Mouse (Mus musculus) layer of hippocampus, postnatal 36 days (tissue): ENCODE measurements around the gene Egln3. TPM values are rescaled to one million over a fixed set of nuclear protein-coding genes. Genes with fewer than 3 reads are reported as not detected.

Experiments used
- DNase-seq, 2 experiments: peaks; one replicate each; pipeline ENCODE4 v3.0.0; 2022
- total RNA-seq, 2 experiments: library from RNA; stranded (reverse); gene quantifications; 2 replicates each; pipeline ENCODE4 v1.2.3; 2021

The Egln3 gene
- total RNA-seq, result 1 to 10 TPM; 4.9 to 5.2 TPM

GRCm38 (mm10) chr12:54203656-54204045, at the start of gene Egln3:
Gene Egln3 (minus strand): TSS chr12:54203860.
- DNase-seq, result peak; percentile 65 to 76

DNA sequence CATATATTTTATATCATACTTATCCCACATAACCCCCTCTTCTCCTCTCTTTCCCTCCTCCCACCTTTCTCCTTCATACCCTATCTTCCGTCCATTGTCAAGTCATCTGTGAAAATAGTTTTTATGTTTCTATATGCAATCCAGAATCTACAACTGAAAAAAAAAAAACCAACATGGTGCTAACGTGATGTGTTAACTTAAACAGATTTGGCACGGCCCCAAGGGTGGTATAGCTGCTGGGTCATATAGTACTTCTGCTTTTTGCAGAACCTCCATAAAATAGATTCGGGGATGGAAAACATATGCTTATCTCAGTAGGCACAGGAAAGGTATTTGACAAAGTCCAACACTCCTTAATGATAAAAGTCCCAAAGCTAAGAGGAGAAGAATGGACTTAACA, 49.8 kb upstream of the Egln3 start:
- DNase-seq, result no peak

DNA sequence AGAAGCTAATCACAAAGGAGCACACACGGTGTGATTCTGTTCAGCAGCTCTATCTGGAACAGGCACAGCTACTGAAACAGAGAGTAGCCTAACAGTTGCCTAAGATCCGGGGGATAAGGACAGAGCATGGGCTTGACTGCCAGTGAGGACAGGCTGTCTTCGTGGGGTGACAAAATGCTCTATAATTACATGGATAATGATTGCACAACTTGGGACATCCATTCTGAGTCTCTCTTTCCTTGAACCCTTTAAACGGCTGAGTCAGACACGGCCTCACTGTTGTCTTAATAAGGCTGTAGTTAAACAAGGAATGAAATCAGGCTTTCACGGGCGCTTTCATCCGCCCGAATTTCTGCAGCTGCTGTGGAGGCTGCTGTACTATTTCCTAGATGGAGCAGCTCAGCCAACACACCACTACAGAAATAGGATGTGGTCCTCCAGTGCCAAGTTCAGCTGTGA, 48.3 kb upstream of the Egln3 start:
- DNase-seq, result peak in 1 of 2 experiments; percentile 3

GRCm38 (mm10) chr12:54247835-54248234, 44.2 kb upstream of the Egln3 start:
- no peak for DNase-seq

DNA sequence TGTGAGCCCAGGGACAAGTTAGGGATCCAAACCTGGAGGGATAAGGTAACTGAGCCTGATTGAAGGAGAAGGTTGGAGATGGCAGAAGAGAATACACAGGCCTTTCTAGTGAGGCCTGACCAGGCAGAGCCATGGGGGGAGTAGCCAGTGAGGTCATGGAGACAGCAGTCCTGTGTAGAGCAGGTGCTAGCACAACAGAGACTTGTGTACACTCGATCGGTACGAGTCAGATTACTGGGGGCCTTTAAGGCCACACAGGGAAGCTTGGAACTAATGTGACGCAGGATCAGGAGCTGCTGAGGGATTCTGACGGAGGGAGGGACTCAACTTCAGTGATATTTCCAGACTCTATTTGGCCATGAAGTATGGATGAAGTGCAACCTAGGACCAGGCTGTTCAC, 39.5 kb upstream of the Egln3 start:
- no peak for DNase-seq

- no peak for DNase-seq
Observed at GRCm38 (mm10) chr12:54241976-54242375, 38.3 kb upstream of the Egln3 start.

DNA sequence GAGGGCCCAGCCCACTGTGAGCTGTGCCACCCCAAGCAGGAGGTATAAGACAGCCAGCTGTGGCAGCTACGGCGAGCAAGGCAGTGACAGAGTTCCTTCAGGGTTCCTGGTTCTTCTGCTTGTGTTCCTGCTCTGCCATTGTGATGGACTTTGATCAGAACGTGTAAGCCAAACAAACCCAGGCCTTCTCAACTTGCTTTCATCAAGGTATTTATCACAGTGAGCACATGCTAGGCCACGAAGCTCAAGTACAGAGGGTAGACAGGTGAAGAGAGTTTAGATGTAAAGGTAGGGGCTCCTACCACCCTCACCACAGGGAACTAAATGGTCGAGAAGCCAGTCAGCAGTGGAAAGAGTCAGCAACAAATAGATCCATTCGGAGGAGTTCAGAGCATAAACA, 30.1 kb upstream of the Egln3 start:
- no peak for DNase-seq

DNA sequence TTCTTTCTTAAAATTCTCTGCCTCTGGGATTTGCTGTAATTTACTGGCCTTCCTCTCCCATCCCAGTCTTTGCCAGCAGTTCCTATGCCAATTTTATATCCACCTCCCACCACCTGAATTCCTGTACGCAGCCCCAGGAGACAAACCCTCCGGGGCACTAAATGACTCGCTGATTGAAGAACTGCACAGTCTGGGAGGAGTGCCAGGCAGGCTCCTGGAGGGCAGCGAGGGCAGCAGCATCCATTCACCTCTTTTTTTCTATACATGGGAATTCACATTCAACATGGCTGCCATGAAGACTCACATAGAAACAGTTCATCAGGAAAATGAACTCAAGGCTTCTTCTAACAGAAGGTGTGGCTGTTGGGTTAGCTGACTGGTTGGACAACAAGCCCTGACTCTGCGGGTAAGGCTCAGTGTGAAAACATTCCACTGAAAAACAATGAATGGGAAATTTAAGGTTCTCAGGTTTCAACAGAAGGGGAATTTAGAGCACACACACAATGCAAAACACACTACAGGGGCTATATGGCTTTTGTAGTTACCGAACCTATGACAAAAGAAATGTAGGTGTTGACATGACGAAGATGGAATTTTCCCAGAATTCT, 29.4 kb upstream of the Egln3 start:
- no peak for DNase-seq

- DNase-seq, result no peak
Observed at GRCm38 (mm10) chr12:54232456-54232855, 28.8 kb upstream of the Egln3 start.

DNA sequence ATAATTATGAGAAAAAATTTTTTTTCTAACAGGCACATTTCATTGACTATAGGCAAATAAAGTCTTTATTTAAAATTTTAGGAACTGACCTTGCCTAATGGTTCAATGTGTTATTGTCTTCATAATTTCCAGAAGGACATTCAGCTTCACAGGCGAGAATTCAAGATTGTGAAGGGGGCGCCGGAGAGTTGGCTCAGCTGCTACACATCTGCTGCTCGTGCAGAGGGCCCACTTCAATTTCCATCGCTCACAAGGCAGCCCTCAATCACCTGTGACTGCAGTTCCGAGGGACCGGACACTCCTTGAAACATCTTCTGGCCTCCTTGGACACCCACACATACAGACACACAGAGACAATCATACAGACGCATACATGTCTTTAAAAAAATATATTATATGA, 23.9 kb upstream of the Egln3 start:
- DNase-seq, result no peak

DNA sequence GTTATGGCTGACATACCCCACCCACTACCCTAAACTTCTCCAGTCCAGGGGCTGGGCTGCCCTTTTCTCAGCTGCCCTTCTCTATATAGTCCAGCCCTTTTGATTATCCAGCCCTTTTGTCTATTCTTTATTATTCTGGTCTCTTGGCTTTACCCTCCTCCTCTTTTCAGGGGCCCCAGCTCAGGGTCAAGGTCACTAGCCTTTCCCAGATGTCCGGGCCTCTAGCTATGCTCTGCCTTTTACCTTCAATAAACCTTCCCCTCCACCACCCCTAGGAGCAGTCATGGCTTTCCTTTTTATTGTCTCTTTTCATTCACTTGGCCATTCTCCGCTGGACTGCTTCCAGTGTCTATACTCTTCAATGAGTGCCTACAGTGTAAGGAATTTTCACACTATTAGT, 22.7 kb upstream of the Egln3 start:
- no peak for DNase-seq

DNA sequence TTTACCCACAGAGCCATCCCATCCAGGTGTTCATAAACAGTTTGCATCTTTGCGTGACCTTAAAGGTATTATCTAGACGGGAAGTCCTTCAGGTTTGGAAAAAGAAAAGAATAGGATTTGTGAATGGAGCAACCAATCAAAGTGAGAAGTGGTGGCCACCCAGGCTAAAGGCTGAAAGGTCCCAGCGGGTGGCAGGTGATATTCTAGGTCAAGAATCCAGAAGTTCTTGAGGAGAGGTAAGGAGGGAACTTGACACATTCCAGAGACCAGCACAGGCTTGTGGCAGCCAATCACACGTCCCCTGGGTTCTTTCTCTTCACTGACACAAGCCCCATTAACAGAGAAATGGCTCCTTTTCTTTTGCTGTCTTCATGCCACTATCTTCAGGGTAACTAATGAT, 21.9 kb upstream of the Egln3 start:
- no peak for DNase-seq

DNA sequence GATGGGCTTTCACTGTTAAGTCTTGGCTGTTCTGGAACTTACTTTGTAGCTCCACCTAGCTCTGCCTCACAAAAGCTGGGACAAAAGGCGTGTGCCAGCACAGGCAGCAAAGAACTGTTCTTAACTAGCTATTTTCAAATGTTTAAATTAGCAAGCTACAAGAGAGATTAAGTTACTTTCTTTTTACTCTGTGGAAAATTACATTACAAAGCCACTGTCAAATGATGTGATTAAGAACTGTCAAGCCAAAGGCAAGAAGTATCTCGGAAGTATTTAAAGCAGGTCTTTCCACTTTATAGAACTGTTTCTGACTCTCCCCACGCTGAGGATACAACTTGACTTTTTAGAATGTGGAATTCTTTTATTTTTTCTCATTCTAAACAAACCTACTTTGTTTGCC, 21.4 kb upstream of the Egln3 start:
- DNase-seq, result no peak

- no peak for DNase-seq
Observed at GRCm38 (mm10) chr12:54222036-54222760, 18.5 kb upstream of the Egln3 start.

DNA sequence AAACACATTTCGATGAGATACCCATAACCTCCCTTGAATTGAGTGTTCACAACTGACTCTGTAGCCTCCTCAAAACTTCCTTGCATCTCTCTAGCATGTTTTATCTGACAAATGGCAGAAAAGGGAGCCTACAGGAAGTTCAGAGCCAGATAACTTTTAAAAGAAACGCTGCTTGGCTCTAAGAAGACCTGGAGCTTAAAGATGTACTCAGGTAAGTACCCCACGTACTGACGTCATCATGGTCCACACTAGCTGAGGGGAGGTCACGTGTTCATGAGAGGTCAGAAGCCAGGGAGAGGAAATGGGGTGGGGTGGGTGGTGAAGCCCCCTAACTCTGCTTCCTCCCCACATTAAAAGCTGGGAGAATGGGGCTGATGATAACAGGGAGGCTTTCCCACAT, 13.0 kb upstream of the Egln3 start:
- DNase-seq, result no peak

DNA sequence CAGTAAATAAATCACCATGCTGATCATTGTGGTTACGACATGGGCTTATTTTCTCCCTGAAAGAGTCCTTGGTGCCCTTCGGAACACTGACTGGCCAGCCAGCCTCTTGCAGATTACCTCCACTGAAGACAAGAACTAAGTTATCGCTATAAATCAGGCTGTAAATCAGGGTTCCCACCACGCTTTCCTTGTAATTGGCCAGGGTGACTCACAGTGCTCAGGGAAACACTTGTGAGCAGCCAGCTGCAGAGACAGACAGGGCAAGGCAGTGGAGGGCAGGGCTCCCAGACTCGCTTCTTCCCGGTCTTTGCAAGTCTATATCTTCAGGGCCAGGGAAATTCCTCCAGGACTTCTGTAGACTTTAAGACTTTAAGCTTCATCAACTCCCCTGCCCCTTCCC, 10.8 kb upstream of the Egln3 start:
- DNase-seq, result no peak

GRCm38 (mm10) chr12:54213871-54214270, 10.2 kb upstream of the Egln3 start:
- DNase-seq, result no peak

DNA sequence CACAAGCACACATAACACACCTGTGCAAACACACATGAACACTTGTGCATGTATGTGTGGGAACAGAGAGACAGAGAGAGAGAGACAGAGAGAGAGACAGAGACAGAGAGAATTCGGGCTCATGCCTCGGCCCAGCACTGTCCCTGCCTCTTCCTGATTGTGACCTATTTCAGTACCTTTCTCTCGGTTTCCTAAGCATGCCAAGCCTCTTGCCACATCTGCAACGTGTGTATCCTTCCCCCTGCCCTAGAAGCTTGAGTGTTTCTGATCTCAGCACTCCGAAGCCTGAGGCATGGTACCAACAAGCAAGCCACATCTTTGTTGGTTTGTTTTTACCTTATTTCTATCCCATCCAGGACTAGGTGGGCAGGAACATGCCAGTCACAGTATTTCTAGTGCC, 9.6 kb upstream of the Egln3 start:
- DNase-seq, result no peak

- no peak for DNase-seq
Observed at GRCm38 (mm10) chr12:54209182-54209563, 5.5 kb upstream of the Egln3 start.

DNA sequence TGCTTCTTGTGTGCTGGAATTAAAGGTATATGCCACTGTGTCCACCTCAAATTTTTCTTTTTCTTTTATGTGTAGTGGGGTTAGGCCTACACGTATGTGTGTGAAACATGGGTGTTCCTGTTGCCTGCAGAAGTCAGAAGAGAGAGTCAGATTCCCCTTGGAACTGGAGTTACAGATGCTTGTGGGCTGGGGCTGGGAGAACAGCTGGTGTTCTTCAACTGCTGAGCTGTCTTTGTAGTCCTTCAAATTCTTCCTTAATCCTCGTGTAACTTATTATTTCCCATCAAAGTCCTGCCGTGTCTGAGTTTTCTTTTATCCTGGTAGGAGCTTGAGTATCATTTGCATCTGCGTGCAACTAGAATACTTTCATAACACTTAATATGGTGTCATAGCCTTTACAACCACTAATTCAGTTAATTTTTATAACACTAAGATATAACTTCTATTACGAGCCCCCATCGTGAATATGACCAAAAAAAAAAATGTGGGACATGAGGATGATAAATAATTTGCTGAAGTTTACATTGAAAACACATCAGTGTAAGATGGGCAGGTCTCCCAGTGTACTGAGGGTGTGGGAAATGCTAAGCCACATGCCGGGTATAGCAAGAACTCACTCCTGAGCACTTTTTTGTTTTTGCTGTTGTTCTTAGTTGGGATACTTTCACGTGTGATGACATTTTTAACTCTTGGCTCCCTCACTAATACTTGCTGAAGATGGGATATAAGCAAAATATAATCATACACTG, 4.9 kb upstream of the Egln3 start:
- no peak for DNase-seq

DNA sequence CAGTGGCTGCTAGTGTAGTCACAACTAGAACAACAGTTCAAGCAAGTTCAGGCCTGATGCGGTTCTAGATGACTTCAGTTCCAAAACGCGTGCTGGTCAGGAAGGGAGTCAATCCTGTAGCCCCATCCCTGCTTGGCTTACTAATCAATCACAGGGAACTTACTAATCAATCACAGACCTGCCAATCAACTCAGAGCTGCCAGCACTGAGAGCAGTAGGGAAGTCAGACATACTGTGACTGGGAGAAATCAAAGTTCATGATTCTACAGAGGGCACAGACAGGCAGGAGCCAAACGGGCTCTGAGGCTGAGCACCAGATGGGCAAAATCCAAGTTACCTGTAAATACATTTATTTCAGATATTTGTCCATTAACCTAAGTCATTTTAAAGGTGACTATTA, 2.1 kb upstream of the Egln3 start:
- DNase-seq, result no peak

- DNase-seq, result no peak
Observed at GRCm38 (mm10) chr12:54205195-54205594, 1.5 kb upstream of the Egln3 start.

DNA sequence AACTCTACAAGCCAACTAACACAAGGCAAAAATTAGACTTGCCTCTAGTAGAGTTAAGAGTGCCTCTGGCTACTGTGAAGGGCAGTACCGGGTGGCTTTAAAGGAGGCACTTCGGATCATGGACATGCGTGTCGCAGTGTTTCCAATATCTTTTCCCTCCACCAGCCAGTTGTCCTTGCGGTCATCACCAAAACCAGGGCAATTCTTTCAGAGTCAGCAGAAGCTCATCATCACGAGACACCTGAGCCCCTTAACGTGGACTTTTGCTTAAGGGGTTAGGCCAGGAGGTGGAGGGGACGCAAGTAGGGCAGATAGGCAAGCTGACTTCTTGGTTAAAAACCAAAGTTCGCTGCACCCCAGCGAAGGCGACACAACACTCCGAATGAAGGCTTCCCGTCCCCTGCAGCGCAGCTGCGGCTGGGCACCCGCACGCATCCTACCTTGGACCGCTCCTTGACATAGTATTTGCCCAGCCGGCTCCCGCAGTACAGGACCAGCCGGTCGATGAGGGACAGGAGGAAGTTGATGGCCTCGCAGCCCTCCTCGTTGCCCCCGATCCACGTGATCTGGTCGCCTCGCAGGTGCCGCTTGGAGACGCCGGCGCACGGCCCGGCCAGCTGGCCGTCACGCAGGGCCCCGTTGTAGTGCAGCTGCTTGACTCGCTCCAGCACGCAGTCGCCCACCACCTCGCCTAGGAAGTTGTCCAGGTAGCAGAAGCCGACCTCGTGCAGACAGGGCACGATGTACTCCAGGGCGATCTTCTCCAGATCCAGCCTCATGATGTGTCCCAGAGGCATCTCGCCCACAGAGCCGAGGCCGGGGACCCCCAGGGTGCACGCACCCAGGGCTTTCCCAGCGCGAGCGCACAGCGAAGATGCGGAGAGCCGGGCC, 650 bp downstream of the Egln3 start:
- peak in 1 of 2 experiments; percentile 6 for DNase-seq
